Mouse (Mus musculus) limb, embryonic 14.5 days (tissue): Measurements from ENCODE around the gene Gm3336. TPM values are rescaled to one million over a fixed set of nuclear protein-coding genes. Genes with fewer than 3 reads are reported as not detected.

Source experiments
- ATAC-seq: fragments of 200-750 bp; cut with Nextera tagmentation; 2 replicates; pipeline ENCODE4 v1.8.0; 2017; ENCODE audit warnings: low read depth, moderate number of reproducible peaks, moderate TSS enrichment; ENCODE audit not compliant: low FRiP score
- DNase-seq: peaks from one replicate; pipeline ENCODE4 v3.0.0-alpha.2; 2015; ENCODE audit warnings: low spot score
- H3K27ac ChIP-seq: fragments of 300-500 bp; sonication (generic); replicated peaks from 2 replicates; pipeline ENCODE4 v1.5.1; 2014; ENCODE audit warnings: low read depth, mild to moderate bottlenecking, low read length, moderate library complexity, mixed read lengths
- H3K27me3 ChIP-seq: fragments of 300-500 bp; sonication (generic); 2 replicates; pipeline ENCODE4 v1.6.1; 2014; ENCODE audit warnings: low read length, mixed read lengths; ENCODE audit not compliant: control insufficient read depth, insufficient read depth
- H3K36me3 ChIP-seq: fragments of 300-500 bp; sonication (generic); 2 replicates; pipeline ENCODE4 v1.6.1; 2014; ENCODE audit warnings: mild to moderate bottlenecking, low read length, moderate library complexity, mixed read lengths; ENCODE audit not compliant: control insufficient read depth, insufficient read depth
- H3K4me1 ChIP-seq: fragments of 300-500 bp; sonication (generic); 2 replicates; pipeline ENCODE4 v1.6.1; 2014; ENCODE audit warnings: antibody characterized with exemption, low read length, mixed read lengths; ENCODE audit not compliant: control insufficient read depth, insufficient read depth
- H3K4me2 ChIP-seq: fragments of 300-500 bp; sonication (generic); replicated peaks from 2 replicates; pipeline ENCODE4 v1.6.1; 2014; ENCODE audit warnings: low read depth, mild to moderate bottlenecking, low read length, moderate library complexity; ENCODE audit not compliant: severe bottlenecking
- H3K4me3 ChIP-seq: fragments of 300-500 bp; sonication (generic); replicated peaks from 2 replicates; pipeline ENCODE4 v1.5.1; 2014; ENCODE audit warnings: low read length
- H3K9ac ChIP-seq: fragments of 300-500 bp; sonication (generic); 2 replicates; pipeline ENCODE4 v1.6.1; 2014; ENCODE audit warnings: mild to moderate bottlenecking, low read depth, low read length, moderate library complexity; ENCODE audit not compliant: severe bottlenecking
- H3K9me3 ChIP-seq: fragments of 300-500 bp; sonication (generic); 2 replicates; pipeline ENCODE4 v1.6.1; 2016; ENCODE audit warnings: low read length; ENCODE audit not compliant: control insufficient read depth
- POLR2A ChIP-seq: fragments of 200-500 bp; IDR thresholded peaks from 2 replicates; pipeline ENCODE4 v1.8.0; 2012; ENCODE audit warnings: inconsistent platforms, mild to moderate bottlenecking, moderate library complexity, borderline replicate concordance; ENCODE audit not compliant: insufficient read depth, insufficient read length; ENCODE audit errors: extremely low read depth
- WGBS: fragments of 180-500 bp; shearing (Covaris S2); extraction: QIAGEN DNeasy Blood & Tissue Kit; methylation state at CpG from one replicate; pipeline ENCODE4 v1.1.7; 2014; 5-methylcytosine and 5-hydroxymethylcytosine counted together
- polyA plus RNA-seq, 2 experiments: library from polyadenylated mRNA; depleted of rRNA in 1 of 2; stranded (reverse) in 1 of 2; unstranded in 1 of 2; fragments of >200 nt; fragmentation: Nextera tagmentation in 1 of 2; extraction: Ambion mirVana in 1 of 2; gene quantifications; 2 replicates each; pipeline versions ENCODE4 v1.2.1 to v1.2.3; 2012 to 2014

The Gm3336 gene
- polyA plus RNA-seq, 2 experiments: not detected

GRCm38 (mm10) chr8:70749097-70749674, 30.8 kb downstream of the Gm3336 start:
- H3K4me3 ChIP-seq: no peak overlapping the region
- ATAC-seq (no peak), DNase-seq (no peak)
- H3K36me3 ChIP-seq: no peaks in the 10 kb centered on the region
- H3K4me2 ChIP-seq: no peak overlapping the region
- no peak overlapping the region for H3K27ac ChIP-seq
- peaks cover 13% of the 10 kb centered on the region for H3K4me1 ChIP-seq
- no peaks in the 10 kb centered on the region for H3K9me3 ChIP-seq
- H3K9ac ChIP-seq: no peak overlapping the region
- TF ChIP-seq POLR2A: no peak
- 77% methylated on average over 19 of the region's 19 CpGs for WGBS
- H3K27me3 ChIP-seq: peaks cover 35% of the 10 kb centered on the region

GRCm38 (mm10) chr8:70750128-70750680, 31.9 kb downstream of the Gm3336 start:
- Histone ChIP-seq H3K9me3 (no peaks in the 10 kb centered on the region), H3K9ac (no peak overlapping the region), H3K27ac (no peak overlapping the region), H3K27me3 (peaks cover 25% of the 10 kb centered on the region), H3K36me3 (no peaks in the 10 kb centered on the region), H3K4me1 (peaks cover 15% of the 10 kb centered on the region), H3K4me3 (no peak overlapping the region), H3K4me2 (no peak overlapping the region)
- DNase-seq: no peak
- no peak for ATAC-seq
- no peak for TF ChIP-seq POLR2A
- WGBS: 75% methylated on average over 13 of the region's 13 CpGs

GRCm38 (mm10) chr8:70752000-70752764, 33.8 kb downstream of the Gm3336 start:
- Histone ChIP-seq H3K4me3 (no peak overlapping the region), H3K9ac (no peak overlapping the region), H3K4me2 (0 out of 2 replicates have a peak overlapping the region, but pooled peaks have one; percentile 34), H3K27ac (peak overlapping the region; percentile 53; the same call in 1 of the 2 replicates), H3K27me3 (peaks cover 6% of the 10 kb centered on the region; the same call in 1 of the 2 replicates), H3K9me3 (no peaks in the 10 kb centered on the region), H3K36me3 (peaks cover 12% of the 10 kb centered on the region), H3K4me1 (peaks cover 18% of the 10 kb centered on the region)
- WGBS: 19% methylated on average over 11 of the region's 11 CpGs
- ATAC-seq (no peak), DNase-seq (peak; percentile 73)
- no peak for TF ChIP-seq POLR2A

- Histone ChIP-seq H3K27ac (peak overlapping the region; percentile 53), H3K27me3 (no peaks in the 10 kb centered on the region), H3K9ac (peak overlapping the region; percentile 16; the same call in 1 of the 2 replicates), H3K9me3 (no peaks in the 10 kb centered on the region), H3K4me1 (peaks cover 18% of the 10 kb centered on the region), H3K4me3 (0 out of 2 replicates have a peak overlapping the region, but pooled peaks have one; percentile 4), H3K36me3 (peaks cover 21% of the 10 kb centered on the region), H3K4me2 (peak overlapping the region; percentile 34)
- ATAC-seq (no peak), DNase-seq (peak; percentile 66)
- no peak for TF ChIP-seq POLR2A
- WGBS: 16% methylated on average over 21 of the region's 21 CpGs
Measured at GRCm38 (mm10) chr8:70753151-70753550, 34.8 kb downstream of the Gm3336 start.

- 7% methylated on average over 37 of the region's 37 CpGs for WGBS
Measured at GRCm38 (mm10) chr8:70754043-70754870, 35.9 kb downstream of the Gm3336 start, which contains the start of gene Rab3a. Rab3a (plus strand) TSS chr8:70754679.

More at GRCm38 (mm10) chr8:70754043-70754870, 35.9 kb downstream of the Gm3336 start, which contains the start of gene Rab3a:
- Histone ChIP-seq H3K9ac (peak within 1 kb of the TSS; percentile 81), H3K9me3 (no peaks in the 10 kb centered on the region), H3K27ac (peak within 1 kb of the TSS; percentile 72), H3K4me2 (peak within 1 kb of the TSS; percentile 96), H3K4me3 (peak within 1 kb of the TSS; percentile 77), H3K36me3 (peaks cover 23% of the 10 kb centered on the region), H3K27me3 (no peaks in the 10 kb centered on the region), H3K4me1 (peaks cover 18% of the 10 kb centered on the region)
- DNase-seq (peak; percentile 100), ATAC-seq (peak; percentile 98)
- TF ChIP-seq POLR2A: no peak
